Mouse (Mus musculus): Measurements from ENCODE around the gene Stard3. TPM values are rescaled to one million over a fixed set of nuclear protein-coding genes. Genes with fewer than 3 reads are reported as not detected.
A peak's percentile ranks its signal among the peaks of the same experiment; 100 is the strongest.

The Stard3 gene
- total RNA-seq, 2 experiments from 2014 or later, result 4.6 to 7.6 TPM

GRCm38 (mm10) chr11:98345253-98345652 is 12.9 kb upstream of the Stard3 start:
- 0 out of 2 replicates have a peak, but pooled peaks have one; percentile 53 for ATAC-seq (replicated peaks; ENCODE audit: low FRiP score, poor library complexity, severe bottlenecking)

- no peak for ATAC-seq (replicated peaks; ENCODE audit: low FRiP score, poor library complexity, severe bottlenecking)
These were observed 12.0 kb upstream of the Stard3 start for GRCm38 (mm10) chr11:98346168-98346567.

- ATAC-seq (replicated peaks; ENCODE audit: low FRiP score, poor library complexity, severe bottlenecking), result no peak
These were observed 10.6 kb upstream of the Stard3 start for GRCm38 (mm10) chr11:98347385-98348082.

DNA sequence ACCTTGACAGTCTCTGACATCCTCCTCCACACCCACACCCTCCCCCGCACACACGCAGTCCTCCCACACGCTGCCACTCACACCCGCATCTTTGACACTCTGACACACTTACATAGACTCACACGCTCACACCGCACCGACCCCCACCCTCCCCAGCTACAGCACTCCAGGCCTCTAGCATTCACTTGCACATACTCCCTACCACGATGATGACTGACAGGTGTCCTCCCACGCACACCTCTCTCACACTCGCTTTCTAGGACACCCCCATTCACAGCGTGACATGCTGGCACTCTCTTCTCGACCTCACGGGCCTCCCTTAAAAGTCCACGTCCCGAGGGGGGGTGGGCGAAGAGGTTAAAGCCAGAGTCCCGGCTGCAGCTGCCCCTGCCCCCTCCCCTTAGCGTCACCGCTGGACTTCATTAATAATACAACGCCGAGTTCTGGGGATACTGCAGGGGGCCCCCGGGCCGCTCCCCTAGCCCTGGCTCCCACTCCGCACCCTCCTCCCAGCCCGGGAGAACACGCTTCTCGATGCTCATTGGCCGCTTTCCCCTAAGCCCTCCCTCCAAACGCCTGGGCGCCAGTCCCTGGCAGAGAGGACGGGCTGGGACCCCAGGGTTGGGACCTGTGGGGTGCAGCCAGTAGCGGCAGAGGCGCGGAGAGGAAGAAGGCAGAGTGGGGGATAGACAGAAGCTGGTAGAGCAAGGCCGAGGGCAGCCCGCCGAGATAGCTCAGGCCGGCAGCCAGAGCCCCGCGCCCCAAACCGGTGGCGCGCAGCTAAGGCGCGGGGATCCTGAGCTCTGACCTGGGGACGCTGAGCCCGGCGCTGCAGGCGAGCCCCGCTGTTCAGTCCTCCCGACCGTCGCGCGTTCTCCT is 9.8 kb upstream of the Stard3 start, which contains the start of gene Ppp1r1b:
Gene Ppp1r1b (plus strand): TSS at position 322 of the 879 bp plus-strand sequence.
- no peak for ATAC-seq (replicated peaks; ENCODE audit: low FRiP score, poor library complexity, severe bottlenecking)

DNA sequence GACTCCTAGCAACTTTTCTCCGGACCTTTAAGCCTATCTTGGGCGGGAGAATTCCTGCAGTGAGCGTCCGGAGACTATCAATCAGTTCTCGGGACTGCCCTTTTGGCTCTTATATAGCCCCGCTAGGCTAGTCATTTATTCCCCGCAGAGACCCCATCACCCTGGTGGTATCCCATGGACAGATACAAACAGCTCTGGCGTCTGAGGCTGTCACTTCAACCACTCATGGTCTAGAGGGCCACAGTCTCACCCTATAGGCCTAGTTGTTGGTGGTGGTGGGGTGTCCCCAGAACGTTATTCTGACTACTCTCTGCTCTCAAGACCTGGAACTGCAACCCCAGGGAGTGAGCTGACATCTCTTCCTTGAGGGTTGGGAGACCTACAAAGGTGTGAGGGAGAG is 8.9 kb upstream of the Stard3 start:
- ATAC-seq (replicated peaks; ENCODE audit: low FRiP score, poor library complexity, severe bottlenecking), result no peak

GRCm38 (mm10) chr11:98352272-98352990 is 5.7 kb upstream of the Stard3 start:
- ATAC-seq (replicated peaks; ENCODE audit: low FRiP score, poor library complexity, severe bottlenecking), result no peak

- no peak for ATAC-seq (replicated peaks; ENCODE audit: low FRiP score, poor library complexity, severe bottlenecking)
These were observed 4.4 kb upstream of the Stard3 start for GRCm38 (mm10) chr11:98353651-98354211.

DNA sequence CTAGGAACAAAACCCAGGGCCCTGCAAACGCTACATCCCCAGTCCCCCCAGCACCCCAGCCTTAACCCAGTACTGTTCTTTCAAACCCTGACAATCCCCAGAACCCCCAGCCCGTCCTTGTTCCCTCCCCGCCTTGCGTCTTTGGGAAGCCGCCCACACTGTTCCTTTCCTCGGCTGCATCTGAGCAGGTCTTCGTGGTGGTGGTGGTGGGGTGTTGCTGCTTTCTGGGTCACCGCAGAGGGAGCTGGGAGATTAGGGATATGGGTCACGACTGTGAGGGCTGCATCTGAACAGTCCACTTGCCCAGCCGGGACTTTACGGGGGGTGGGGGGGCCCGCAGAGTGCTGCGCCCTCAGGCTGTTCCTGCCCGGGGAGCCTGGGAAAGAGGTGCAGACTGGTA is 3.7 kb upstream of the Stard3 start:
- ATAC-seq (replicated peaks; ENCODE audit: low FRiP score, poor library complexity, severe bottlenecking), result no peak

DNA sequence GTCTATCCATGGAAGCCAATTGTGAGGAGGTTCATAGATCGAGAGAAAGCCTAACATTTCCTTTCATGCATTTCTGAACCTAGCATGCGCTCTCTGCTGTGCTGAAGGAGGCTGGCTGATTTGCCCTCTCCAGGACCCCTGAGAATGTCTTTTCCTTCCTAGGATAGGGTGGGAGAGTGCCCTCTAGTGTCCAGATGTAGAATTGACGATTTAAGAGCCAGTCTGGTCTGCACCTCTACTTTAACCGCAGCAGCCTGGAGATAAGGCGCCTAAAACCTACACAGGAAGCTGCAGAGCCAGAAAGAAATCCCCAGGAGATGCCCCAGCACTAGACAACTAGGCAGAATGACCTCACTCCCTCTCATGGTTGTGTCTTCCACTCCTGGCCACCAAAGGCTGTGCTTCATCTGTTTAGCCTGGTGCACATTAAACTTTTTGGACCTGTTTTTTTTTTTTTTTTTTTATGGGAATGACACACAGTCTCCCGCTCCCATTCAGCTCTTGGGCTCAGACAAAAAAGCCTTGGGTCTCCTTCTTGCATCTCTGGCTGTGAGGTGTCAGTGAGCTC is 2.4 kb upstream of the Stard3 start:
- ATAC-seq (replicated peaks; ENCODE audit: low FRiP score, poor library complexity, severe bottlenecking), result no peak

- no peak for ATAC-seq (replicated peaks; ENCODE audit: low FRiP score, poor library complexity, severe bottlenecking)
These were observed 1.4 kb upstream of the Stard3 start for GRCm38 (mm10) chr11:98356625-98357394.

GRCm38 (mm10) chr11:98357396-98358160 is 590 bp upstream of the Stard3 start:
- ATAC-seq (replicated peaks; ENCODE audit: low FRiP score, poor library complexity, severe bottlenecking), result peak; percentile 13

- ATAC-seq (replicated peaks; ENCODE audit: low FRiP score, poor library complexity, severe bottlenecking), result no peak
These were observed 2.8 kb downstream of the Stard3 start for GRCm38 (mm10) chr11:98360866-98361521.

- ATAC-seq (replicated peaks; ENCODE audit: low FRiP score, poor library complexity, severe bottlenecking), result no peak
These were observed 5.6 kb downstream of the Stard3 start for GRCm38 (mm10) chr11:98363817-98364216.

DNA sequence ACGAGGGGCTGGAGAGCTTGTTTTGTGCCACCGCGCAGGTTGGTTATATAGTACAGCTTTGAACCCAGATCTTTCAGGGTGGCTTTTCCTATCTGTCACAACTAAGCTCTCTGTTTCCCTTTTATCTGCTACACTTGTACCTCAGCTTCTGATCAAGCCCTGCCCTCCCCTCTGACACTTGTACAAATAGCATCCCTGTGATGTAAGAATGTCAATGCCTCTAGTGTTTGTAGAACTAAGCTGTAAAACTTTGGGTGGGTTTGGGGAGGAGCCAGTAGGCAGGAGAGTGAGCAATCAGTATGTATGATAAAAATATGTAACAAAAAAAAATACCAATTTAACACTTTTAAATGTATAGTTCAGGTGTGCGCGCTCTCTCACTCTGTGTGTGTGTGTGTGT is 6.2 kb downstream of the Stard3 start:
- no peak for ATAC-seq (replicated peaks; ENCODE audit: low FRiP score, poor library complexity, severe bottlenecking)

- ATAC-seq (replicated peaks; ENCODE audit: low FRiP score, poor library complexity, severe bottlenecking), result no peak
These were observed 8.1 kb downstream of the Stard3 start for GRCm38 (mm10) chr11:98366290-98366689.

GRCm38 (mm10) chr11:98367171-98367862 is 9.1 kb downstream of the Stard3 start:
- no peak for ATAC-seq (replicated peaks; ENCODE audit: low FRiP score, poor library complexity, severe bottlenecking)

GRCm38 (mm10) chr11:98367863-98368186 is 9.7 kb downstream of the Stard3 start:
- ATAC-seq (replicated peaks; ENCODE audit: low FRiP score, poor library complexity, severe bottlenecking), result no peak
